Mouse (Mus musculus): ENCODE results near the gene Gm17545.
A peak's percentile ranks its signal among the peaks of the same experiment; 100 is the strongest.

The Gm17545 gene

DNA sequence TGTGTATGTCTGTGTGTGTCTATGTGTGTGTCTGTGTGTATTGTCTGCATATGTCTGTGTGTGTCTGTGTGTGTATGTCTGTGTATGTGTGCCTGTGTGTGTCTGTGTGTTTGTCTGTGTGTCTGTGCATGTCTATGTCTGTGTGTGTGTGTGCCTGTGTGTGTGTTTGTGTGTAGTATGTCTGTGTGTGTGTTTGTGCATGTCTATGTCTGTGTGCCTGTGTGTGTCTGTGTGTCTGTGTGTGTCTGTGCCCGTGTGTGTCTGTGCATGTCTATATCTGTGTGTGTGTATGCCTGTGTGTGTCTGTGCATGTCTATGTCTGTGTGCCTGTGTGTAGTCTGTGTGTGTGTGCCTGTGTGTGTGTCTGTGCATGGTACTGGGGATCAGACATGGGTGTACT is 9.0 kb upstream of the Gm17545 start:
- DNase-seq: no peak

DNA sequence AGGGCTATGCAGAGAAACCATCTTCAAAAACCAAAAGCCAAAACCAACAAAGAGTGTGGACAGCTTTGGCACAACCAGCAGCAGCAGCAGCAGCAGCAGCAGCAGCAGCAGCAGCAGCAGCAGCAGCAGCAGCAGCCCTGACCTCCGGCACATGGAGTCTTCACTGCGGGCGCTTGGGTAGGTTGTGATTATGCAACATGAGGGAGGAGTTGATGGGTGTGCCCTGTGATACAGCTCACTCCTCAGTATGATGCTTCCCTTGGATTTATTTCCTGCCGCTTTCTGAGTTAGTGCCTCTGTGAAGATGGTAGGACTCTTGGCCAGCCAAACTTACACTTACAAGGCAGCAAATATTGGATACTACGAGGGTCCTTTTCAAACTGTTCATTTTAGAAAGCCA is 6.9 kb upstream of the Gm17545 start:
- DNase-seq: no peak

DNA sequence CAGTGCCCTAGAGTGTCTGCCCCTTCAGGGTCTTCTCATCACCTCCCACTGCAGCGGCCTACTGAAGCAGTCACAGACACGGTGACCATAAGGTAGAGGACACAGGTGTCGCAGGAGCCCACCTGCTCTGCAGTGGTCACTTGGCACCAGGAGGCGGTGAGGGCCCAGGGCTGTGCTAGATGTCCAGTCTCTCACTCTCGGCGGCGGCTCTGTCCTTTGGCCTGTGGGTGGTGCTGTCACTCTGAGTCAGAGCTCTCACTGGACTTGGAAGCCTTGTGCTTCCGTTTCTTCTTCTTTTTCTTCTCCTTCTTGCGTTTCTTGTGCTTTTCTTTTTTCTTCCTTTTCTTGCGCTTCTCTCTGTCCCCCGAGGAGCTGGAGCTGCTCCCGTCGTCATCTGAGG is 5.7 kb upstream of the Gm17545 start:
- no peak for DNase-seq

GRCm38 (mm10) chr9:22449209-22449608 is 4.9 kb upstream of the Gm17545 start:
- no peak for DNase-seq

DNA sequence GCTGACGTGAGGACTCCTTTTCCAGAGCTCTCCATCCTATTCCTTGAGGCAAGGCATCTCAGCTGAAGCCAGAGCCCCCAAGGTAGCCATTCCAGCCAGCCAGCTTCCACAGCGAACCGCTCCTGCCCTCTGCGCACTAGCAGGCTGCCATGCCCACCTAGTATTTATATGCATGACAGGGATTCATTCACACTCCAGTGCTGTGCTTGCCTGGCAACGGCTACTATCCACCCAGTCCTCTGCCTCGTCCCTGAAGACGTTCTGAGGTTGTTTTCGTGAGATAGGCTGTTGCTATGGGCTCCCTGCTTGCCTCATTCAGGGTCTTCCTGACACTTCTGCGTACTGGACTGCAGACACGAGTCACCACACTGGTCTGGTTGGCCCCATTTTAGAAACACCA is 1.4 kb upstream of the Gm17545 start:
- no peak for DNase-seq

DNA sequence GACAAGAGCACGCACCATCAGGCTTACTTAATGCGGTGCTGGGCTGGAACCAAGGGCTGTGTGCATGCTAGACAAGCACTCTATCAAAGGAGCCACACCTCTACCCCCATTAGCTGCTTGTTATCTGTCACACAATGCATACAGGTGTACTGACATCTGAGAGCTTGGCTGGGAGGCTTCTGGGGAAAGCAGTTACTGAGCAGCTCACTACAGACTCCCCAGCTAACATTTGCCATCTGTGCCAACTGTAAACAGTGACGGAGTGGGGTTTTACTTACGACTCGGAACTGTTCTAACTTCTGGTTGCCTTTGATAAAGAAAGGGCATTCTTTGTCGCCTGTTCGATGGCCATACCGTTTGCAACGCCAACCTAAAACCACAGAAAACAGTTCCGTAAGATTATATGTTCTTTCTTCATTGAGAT is 577 bp upstream of the Gm17545 start:
- DNase-seq: no peak

DNA sequence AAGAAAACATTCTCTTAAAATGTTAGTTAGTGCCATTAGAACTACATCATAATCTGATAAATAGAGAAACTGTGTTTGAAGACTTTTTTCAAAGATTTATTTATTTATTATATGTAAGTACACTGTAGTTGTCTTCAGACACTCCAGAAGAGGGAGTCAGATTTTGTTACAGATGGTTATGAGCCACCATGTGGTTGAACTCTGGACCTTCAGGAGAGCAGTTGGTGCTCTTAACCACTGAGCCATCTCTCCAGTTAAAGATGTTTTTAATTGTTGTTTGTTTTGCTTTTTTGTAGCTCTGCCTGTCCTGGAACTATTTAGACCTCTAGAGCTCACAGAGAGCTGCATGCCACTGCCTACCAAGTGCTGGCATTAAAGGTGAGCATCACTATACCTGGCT is 951 bp downstream of the Gm17545 start:
- no peak for DNase-seq

GRCm38 (mm10) chr9:22457142-22457835 is 3.2 kb downstream of the Gm17545 start:
- DNase-seq: no peak

DNA sequence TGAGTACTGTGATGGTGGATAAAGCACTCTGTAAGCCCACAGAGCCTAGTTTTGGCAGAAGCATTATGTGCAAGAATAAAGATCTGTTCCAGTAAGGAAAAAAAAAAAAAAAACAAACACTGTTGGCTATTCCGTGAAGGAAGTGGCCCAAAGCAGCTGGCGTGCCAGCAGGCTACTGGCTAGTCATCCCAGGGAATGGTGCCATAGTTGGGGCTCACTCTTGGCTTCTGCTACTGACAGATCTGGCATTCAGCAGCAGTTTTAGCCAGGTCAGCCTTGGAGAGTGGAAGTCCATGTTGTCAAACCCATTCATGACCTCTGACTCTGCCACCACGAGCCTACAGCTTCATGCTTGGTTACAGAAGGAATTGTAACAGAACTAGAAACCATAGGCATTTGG is 7.9 kb downstream of the Gm17545 start:
- no peak for DNase-seq

DNA sequence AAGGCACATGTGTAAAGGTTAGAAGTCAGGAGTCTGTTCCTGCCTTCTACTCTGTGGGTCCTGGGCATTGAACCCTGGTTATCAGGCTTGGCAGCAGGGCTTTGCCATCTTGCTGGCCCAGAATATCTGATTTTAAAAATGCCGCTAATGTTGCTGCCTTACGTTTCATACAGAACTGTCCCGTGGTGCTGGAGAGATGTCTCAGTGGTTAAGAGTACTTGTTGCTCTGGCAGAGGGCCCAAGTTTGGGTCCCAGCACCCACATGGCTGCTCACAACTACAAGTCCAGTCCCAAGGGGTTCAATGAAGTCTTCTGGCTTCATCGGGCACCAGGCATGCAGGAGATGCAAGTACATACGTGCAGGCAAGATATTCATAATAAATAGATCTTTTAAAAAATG is 12.1 kb downstream of the Gm17545 start:
- no peak for DNase-seq

- peak; percentile 62 for DNase-seq
Observed at GRCm38 (mm10) chr9:22467371-22468169, 13.5 kb downstream of the Gm17545 start.

- peak; percentile 87 for DNase-seq
Observed at GRCm38 (mm10) chr9:22468170-22468898, 14.2 kb downstream of the Gm17545 start.

DNA sequence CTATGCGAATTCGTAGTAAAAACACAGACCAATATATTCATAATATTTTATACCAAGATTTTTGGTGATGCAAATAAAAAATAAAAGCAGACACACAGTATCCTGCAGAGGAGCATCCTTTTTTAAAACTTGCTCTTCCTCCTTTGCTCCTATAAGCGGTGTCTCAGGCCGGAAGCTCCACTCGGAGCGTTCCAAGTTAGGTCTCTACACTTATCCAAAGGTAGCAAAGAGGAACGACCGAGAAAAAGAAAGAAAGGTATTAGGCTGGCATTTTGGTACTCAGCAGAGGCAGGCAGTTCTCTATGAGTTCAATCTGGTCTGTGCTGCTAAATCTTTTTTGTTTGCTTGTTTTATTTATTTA is 14.8 kb downstream of the Gm17545 start:
- DNase-seq: no peak

DNA sequence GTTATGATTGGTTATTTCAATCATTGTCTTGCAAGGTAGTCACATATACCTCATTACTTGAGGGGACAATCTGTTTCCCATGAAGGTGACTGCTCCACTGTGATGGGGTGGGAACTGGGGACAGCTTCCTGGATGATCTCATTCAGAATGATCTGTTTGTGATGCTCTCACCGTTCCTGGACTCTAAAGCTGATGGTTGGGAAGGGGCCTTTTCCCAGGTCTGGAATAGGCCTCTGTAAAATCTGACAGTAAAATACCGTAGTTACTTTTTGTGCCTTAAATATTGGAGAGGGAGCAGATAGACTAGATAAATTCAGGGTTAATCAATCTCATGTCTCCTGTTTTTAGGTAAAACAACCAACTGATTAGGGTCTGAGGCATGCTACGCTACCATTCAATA is 15.6 kb downstream of the Gm17545 start, which contains the start of gene Rp9:
Gene Rp9 (minus strand): TSS at position 101 of the 400 bp plus-strand sequence.
- no peak for DNase-seq

DNA sequence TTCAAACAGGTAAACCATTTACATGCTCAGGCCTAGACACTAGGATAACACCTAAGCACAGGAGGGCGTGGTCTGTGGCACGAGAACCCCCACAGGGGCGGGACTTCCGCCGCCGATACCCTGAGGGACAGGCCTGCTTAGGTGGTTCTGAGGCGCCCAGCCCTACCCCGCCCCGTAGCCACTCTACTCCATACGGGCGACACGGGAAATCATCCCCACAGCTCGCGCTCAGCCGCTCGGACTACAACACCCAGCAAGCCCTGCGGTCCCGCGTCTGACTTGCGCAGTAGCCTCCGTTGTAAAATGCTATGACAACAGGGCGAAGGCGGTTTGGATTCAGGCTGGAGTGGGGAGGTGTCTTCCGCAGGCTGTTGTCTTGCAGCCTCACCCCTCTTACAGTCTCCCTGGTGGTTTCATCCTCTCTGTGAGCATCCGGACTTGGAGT is 21.4 kb downstream of the Gm17545 start, which contains the start of gene Bbs9:
Gene Bbs9 (plus strand): TSS at position 292 of the 445 bp plus-strand sequence.
- DNase-seq: peak; percentile 93

DNA sequence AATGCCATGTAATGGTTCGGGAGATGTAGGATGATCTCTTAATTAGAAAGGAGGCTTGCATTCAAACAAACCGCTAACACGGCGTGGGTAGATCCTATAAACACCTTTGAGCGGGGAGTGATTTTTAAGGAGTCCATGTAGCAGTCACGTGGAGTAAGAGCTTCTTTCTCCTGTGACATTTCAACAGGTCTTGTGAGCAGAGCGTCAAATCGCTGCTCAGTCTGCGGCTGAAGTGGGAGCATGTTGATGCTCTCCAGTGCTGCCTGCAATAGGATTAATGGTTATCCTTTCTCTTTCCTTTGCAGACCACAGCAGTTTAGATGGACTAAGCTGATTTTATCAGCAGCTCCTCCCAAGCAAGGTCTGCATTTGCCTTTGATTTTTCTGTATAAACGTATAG is 22.2 kb downstream of the Gm17545 start:
- DNase-seq: peak; percentile 22

DNA sequence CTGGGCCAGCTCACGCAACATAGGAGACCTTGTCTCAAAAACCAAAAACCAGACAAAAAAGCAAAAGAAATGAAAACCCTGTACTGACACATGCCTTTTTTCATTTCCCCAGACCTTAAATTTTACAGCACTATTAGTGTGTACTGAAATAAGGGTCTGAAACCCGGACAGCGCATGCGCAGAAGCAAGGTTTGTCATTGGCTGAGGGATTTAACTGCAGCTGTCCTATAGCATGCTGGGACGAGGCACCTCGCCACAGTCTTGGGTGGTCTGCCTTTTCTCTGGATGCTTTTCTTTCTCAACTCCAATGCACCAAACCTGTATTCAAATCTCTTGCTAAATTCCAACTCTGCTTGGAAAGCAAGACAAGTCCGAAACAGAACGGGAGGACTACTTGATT is 24.9 kb downstream of the Gm17545 start:
- no peak for DNase-seq

DNA sequence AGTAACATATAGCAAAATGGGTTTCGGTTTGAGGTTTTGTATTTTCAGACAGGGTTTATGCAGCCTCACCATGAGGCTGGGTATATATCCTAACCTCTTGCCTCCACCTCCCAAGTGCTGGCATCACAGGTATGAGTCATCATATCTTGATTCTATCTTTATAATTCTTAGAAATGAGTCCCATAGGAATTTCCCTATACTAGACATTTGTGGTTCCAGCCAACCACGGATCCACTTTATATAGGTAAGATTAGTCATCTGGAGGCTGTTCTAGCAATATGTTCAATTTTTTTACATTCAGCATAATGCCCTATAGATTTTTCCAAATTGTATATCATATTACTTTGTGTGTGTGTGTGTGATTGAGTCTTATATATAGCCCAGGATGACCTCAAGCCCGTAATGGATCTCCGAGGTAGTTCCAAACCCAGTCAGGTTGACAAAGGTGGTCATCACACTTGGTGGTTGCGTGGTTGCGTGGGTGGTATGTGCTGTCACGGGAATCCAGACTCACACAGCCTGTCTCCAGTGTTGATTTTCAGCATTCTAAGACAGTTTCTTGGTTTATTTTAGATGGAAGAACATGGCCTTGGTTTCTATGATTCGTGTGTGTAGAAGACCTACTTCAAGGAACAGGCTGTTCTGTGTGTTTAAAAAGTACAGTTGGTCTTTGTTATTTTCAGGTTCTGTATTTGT is 29.9 kb downstream of the Gm17545 start:
- no peak for DNase-seq

DNA sequence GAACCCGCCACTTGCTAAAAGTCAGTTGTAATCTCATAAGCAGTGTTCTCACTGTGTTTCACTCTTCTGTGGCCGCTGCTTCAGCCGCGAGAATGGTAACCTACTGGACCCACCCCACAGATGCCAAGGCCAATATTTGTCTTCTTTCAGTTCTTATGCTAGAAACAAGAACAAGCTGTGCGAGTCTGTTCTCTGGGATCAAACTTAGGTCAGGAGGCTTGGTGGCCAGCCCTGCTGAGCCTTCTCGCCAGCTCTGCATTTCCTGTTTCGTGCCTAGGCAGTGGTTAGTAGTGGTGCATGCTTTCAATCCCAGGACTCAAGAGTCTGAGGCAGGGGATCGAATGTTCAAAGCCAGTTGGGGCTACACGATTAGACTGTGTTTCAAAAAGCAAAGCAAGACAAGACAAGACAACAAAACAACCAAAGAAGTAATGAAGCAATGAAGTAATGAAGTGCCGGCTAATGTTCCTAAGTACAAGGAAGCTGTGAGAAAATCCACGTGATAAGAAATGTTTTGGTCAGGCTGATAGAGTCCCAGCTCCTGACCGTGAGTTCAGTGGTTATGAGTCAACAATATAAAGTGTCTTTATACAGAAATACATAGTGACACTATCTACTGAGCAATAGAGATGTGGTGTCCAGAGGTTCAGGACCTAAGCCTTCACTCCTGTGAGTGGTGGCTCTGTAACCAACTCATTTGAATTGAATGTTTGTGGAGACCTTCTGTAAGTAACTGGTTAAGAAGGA is 30.6 kb downstream of the Gm17545 start:
- DNase-seq: no peak

DNA sequence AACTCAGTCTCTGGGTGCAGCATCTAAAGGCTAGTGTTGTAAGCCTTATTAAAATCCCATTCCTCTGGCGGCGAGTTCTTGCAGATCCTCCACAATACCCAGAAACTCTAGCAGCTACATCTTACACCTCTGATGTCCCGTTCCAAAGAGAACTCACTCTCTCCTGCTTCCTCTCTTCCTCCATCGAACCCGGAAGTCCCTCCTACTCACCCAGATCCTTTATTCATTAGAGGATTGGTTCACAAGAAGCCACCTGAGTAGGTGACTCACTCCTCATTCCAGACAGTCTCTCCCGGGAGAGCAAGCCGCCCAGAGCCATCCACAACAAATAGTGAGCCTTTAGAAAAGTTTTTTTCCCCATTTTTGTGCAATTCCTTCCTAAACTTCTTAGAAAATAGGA is 32.1 kb downstream of the Gm17545 start:
- DNase-seq: no peak

- DNase-seq: no peak
Observed at GRCm38 (mm10) chr9:22488963-22489362, 34.9 kb downstream of the Gm17545 start.

DNA sequence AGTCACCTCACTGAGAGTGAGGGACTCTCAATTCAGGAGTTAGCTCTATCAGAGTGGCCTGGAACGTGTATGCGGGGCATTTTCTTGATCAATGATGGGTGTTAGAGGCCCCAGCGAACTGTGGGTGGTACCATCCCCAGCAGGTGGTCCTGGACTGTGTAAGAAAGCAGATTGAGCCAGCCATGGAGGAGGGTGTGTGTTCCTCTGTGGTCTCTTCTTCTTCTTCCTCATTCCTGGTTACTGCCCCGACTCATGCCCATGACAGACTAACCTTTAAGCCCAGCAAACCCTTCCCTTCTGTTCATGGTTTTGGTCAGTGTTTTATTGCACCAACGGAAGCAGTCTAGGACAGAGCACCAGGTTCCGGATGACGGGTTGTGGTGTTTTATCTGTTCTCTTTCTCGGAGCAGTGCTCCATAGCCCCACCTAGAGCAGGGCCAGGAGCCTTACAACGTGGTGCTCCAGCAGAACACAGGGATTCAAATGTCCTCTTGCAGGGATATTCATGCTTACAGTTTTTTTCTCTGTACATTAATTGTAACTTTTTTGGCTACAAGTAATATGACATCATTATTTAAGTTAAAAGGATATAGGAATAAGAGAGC is 40.2 kb downstream of the Gm17545 start:
- DNase-seq: no peak

Data from thymus, postnatal 4 days (tissue).